Mouse (Mus musculus) naive thymus-derived CD4-positive, alpha-beta T cell, adult 2 months (primary cell): ENCODE results near the gene Rcc1l.

ENCODE experiments used
- DNase-seq: peaks from one replicate; pipeline ENCODE4 v3.0.0-alpha.2; 2011; ENCODE audit warnings: low read depth

Rcc1l gene

GRCm38 (mm10) chr5:134115639-134116259 lies 60.8 kb downstream of the Rcc1l start:
- DNase-seq, result no peak

GRCm38 (mm10) chr5:134114981-134115380 lies 61.6 kb downstream of the Rcc1l start:
- DNase-seq, result no peak

- DNase-seq, result no peak
Observed at GRCm38 (mm10) chr5:134105829-134106228, 70.7 kb downstream of the Rcc1l start.

- peak; percentile 16 for DNase-seq
Observed at GRCm38 (mm10) chr5:134102720-134103119, 73.9 kb downstream of the Rcc1l start.

- no peak for DNase-seq
Observed at GRCm38 (mm10) chr5:134101883-134102282, 74.7 kb downstream of the Rcc1l start.

- no peak for DNase-seq
Observed at GRCm38 (mm10) chr5:134101322-134101721, 75.3 kb downstream of the Rcc1l start.

GRCm38 (mm10) chr5:134100232-134100771 lies 76.3 kb downstream of the Rcc1l start:
- peak; percentile 18 for DNase-seq

GRCm38 (mm10) chr5:134099496-134100211 lies 76.9 kb downstream of the Rcc1l start, which contains the start of gene Castor2:
Gene Castor2, plus strand, starts transcription at chr5:134099711.
- DNase-seq, result peak; percentile 92

- no peak for DNase-seq
Observed at GRCm38 (mm10) chr5:134098976-134099375, 77.6 kb downstream of the Rcc1l start.

GRCm38 (mm10) chr5:134098341-134098902 lies 78.2 kb downstream of the Rcc1l start:
- no peak for DNase-seq
